Mouse (Mus musculus) spleen, postnatal 14 days (tissue): ENCODE measurements around the gene Map3k1.

Experiments used
- DNase-seq, 2 experiments: peaks; one replicate each; pipeline ENCODE4 v3.0.0; 2021 to 2022; ENCODE audit warnings: low spot score in 2 of 2

Map3k1 gene

DNA sequence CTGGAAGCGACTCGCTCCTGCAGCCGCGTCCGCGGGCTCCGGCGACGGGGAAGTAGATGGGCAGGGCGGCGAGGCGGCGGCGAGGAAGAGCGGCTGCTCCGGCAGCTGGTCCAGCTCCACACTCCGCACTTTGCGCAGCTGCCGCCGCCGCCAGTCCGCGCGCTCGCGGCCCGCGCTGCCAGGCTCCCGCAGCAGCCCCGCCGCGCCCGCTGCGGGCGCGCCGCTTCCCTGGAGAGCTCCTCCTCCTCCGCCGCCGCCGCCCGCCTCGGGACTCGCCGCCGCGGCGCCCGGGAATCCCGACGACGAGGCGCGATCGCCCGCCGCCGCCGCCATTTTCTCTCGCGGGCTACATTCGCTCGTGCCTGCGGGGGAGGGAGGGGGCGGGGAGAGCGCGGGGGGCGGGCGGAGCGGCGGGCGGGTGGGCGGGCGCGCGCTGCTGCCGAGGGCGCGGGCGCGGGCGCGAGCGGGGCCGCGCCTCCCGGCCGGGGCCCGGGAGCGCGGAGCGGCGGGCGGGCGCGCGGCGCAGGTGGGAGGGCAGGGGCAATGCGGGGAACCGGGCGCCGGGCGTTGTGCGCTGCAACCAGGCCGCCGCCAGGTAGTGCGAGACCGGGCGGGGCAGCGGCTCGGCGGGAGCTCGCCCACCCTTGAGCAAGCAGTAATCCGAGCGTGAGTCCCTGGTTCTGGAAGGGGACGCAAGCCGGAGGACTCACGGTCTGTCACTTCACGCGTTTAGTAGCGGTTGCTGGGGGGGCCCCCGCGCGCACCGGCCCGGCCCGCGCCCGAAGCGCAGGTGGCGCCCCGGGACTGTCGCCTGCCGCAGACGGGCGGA lies at the start of gene Map3k1:
Gene Map3k1 (minus strand): TSS at position 357 of the 829 bp plus-strand sequence.
- peak; percentile 62 to 68 for DNase-seq

DNA sequence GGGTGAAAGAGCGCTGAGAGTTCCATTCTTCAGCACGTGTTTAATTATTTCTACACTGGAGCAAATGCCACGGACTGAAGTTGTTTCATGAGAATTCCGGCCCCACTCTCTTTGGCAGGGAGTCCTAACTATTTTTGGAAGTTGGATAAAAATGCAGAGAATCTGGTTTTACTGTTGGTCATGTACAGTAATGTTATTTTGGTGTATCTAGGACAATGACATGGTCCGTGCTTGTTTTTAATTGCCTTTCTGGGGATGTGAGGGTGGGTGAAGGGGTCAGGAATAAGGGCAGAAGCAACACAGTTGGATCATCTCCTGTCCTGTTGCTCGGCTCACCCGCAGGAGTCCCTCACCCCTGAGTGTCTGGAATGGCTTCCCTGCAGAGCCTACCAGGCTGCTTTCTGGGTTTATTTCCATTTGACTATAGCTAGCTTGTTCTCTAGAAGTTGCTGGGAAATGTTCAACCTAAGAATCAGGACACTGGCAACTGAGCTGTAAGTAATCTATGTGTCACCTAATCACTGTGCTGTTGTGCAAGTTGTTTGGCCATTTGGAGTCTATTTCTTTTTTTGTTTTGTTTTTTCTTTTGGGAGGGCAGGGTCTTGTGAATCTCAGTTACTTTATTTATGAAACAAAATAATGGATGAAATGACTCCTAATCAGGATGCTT lies 48.1 kb upstream of the Map3k1 start:
- DNase-seq = no peak

DNA sequence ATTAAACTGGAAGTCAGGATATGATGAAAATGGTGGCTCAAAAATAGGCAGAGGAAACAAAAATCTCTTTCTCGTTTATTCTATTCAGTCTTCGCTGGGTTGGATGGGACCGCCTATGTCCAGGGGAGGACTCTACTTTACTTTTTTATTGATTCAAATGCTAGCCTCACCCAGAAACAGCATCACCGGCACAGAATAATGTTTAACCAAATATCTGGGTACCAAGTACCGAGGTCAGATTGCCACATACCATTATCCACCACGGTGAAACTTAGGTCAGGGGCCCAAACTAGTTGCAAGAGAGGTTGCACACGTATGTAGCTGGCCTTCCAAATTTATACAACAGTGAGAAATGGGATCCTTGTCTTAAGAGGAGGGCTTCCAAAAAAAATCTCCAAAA lies 47.4 kb upstream of the Map3k1 start:
- no peak for DNase-seq

DNA sequence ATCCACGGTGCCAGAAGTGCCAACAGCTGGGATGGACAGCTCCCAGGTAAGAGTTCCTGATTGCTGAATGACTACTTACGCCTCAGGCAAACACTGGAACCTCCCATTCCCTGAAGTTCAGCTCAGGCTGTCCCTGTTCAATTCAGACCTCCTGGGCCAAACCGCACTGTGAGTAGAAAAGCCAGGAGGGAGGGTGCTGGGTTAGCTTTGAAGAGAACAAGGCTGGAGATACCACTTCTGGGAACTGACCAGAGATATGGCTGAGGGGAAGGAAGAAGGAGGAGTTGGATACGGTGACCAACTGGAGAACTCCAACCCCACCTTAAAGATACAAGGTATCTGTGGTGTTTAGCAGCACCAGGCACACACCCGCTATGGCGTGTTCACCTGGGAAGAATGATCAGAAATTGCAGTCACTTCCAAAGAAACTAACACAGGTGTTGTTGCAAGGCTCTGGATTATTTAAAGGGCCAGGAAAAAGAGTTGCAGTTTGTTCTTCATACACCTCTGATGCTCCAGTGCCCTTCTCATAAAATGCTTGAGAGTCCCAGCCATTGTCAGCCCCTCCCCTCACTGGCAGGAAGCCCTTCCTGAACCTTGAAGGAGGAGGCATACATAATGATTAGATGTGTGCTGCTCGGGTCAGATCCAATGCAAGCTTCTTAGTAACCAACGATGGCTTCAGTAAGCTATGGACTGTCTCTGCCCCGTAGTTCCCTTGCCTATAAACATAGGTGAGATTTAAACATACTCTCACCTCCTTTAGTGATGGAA lies 43.8 kb upstream of the Map3k1 start:
- DNase-seq = no peak

DNA sequence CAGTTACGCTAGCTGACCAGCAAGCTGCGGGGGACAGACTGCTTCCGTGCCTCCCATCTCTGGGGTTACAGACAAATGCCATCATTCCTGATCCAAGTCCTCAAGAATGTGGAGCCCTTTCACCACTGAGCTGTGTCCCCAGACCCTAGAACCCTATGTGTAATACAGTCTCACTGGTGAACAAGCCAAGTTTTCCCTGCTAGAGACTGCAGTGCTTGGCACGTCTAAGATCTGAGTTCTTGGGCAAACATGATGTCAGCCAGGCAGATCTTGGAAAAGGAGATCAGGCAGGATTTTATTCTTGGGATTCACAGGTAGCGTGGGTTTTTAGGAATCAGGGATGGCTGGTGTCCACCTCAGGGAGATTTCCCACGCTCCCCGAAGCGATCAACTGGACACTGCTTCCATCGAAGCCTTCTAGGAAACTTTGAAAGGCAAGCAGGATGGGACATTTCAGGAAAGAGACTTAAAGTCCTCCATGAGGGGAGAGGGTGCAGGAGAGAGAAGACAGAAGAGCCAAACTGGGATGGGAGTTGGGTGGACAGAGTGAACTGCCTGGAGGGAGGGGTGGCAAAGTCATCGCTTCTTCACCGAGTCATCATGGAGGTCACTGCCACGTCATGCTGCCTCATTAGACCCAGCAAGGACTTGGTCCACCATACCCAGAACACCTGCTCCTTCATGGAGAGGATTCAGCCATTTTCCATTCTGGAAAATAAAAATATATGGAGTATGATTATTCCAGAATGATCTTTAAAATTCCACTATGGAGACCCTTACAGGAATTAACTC lies 41.4 kb upstream of the Map3k1 start:
- DNase-seq = no peak

DNA sequence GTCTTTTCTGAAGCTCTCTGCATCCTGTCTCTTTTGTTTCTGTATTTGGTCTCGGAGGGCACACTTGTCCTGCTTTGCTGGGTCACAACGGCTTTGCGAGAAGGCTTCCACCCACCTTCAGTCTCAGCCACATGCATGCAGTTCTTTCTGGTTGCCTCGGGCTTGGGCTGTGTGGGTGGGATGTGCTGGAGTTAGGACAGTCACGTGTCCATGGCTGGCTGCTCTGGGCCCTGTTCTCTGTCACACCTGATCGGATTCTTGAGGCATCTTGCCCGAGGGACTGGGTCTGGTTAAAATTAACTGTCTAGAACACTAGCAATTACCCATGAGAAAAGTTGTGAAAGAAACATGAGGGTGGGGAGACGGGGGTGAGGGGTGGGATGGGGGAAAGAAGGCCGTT lies 36.7 kb upstream of the Map3k1 start:
- DNase-seq = no peak

DNA sequence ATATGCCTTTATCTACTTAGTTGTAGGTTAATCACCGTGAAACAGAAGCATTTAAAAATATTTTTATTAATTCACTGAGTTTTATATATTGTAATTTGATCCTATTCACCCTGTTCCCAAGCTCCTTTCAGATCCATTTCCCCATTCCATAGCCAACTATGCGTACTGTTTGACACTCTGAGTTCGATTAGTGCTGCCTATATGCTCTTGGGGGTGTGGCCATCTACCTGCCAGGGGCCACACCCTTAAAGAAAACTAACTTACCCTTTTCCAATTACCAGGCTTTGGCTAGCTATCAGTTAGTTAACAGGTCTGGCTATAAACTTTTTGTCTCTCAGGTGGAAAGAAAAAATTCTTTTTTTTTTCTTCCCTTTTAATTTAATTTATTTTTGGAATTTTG lies 35.5 kb upstream of the Map3k1 start:
- no peak for DNase-seq

DNA sequence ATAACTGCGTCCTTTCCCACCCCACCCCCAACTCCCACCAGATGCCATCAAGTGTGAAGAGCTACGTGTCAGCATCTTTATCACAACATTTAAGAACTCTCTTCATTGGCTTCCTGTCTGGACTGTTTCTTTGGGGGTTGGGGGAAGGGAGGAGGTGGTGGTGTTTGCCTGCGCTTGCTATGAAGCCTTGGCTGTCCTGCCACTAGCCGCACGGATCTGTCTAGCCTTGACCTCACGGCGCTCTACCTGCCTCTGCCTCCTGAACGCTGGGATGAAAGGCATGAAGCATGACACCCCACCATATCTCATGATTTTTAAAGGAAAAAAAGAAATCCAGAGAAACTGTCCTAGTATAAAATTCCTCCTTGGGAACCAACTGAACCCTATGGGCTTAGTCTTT lies 27.0 kb upstream of the Map3k1 start:
- DNase-seq = no peak

DNA sequence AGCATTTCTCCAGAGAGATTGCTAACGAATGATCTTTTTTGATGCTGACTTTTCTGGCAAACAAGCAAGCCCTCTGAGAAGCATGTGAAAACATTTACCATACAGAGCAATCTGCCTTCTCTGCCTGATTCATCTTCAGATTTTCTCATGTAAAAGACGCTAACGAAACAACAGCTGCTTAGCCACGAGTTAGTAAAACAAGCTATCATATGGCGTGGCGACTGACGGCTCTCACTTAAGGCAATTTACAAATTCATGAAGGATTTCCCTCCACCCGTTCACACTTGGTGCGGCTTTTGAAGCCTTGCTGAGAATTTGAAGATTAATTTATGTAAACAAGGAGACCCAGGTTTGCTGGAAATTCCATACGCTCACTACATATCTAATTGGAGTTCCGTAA lies 25.8 kb upstream of the Map3k1 start:
- no peak for DNase-seq

DNA sequence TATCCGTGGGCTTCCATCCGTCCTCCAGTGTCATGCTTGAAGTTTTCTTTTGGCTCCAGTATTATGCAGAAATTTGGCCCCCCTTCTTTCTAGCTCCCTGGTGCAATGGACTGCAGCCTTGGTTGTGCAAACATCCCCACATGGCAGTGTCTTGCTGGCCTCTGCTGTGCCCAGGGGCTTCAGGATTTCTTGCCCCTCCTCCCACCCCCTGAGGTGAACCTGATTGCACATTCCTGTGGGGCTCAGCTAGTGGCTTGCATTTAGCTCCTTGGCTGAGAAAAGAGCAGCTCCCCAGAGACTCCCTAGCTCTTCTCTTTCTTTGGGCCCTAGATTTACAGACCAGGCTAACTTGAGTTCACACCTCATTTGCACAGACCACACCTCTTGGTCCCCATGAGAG lies 20.7 kb upstream of the Map3k1 start:
- no peak for DNase-seq

DNA sequence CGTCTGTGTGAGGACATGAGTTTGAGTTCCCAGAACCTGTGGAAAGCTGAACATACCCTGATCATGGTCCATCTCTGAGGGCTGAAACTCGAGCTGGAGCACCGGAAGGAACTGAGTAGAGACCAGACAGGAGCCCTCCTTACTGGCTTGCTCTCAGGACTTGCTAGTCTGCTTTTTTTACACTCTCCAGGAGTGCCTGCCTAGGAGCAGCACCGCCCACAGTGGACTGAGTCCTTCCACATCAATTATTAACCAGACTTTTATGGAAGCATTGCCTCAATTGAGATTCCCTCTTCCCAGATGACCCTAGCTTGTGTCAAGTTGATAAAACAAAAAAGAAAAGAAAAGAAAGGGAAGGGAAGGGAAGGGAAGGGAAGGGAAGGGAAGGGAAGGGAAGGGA lies 18.7 kb upstream of the Map3k1 start:
- DNase-seq = no peak

DNA sequence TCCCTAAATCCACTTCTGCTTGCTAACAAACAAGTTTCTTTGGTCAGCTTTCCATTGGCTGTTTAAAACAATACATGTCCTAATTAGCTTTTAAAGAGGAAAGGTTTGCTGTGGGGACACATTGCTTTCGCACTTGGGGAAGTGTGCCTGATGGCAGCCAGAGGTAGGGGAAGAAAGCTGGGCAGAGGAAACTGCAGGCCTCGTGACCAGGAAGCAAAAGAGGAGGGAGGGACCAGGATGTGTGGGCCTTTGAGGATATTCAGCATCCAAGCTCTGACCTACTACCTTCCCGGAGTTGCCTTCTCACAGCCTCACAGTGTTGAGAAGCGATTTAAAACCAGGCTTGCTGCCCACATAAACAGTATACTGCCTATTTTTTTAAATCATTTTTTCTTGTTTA lies 15.4 kb upstream of the Map3k1 start:
- DNase-seq = no peak

DNA sequence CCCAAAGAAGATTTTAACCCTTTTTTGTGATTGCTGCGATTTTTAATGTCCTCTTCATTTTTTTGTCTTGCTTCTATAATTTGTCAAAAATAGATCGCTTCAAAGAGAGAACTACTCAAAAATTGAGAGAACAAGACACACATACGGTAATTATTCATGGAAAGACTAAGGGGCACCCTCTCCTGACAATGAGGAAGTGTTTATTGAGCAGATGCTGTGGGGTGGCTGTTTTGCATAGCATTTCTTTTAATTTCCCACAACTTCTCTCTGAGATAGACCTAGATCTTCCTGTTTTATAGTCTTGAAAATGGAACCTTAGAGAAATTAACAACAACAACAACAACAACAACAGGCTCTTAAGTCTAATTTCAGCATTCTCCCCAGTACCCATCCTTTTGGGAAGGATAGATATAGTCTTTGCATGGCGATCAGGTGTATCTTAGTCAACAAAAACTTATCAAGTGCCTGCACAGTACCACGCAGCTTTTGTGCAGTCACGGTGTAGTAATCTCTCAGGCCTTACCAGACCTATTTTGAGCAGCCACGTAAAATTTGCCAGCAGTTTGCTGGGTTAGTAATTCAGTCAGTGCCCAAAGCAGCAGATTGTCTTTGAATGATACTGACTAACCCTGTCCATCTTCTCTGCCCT lies 13.1 kb upstream of the Map3k1 start:
- no peak for DNase-seq

DNA sequence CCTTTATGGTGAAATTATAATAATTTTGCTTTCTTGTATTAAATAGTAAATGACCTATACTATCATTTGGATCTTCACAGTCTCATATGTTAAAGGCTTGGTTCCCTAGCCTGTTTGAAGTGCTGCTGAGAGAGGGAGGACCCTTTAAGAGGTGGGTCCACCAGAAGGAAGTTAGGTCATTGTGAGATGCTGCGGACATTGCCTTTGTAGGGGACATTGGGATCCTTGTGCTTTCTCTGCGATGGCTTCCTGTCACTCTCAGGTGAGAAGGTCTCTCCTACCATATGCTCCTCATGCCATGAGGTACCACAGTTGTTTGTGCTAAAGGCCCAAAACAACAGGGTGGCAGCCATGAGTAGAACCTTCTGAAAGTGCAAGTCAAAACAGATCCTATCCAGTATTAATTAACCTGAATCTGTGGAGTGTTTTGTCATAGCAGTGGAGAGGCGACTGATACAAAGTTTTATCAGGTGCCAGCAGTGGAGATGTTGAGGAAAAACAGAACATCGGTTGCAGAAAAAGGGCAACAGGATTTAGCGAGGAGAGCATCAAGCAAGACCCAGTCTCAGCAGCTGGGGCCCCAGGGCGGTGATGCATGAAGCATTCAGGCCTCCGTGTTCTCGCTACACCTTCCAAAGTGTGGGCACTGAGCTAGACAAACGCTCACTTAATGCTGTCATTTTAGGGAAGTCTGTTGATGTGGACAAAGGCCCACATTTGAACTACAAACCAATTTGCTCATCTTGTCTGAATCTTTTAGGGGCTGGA lies 11.0 kb upstream of the Map3k1 start:
- DNase-seq = peak; percentile 26 to 40

DNA sequence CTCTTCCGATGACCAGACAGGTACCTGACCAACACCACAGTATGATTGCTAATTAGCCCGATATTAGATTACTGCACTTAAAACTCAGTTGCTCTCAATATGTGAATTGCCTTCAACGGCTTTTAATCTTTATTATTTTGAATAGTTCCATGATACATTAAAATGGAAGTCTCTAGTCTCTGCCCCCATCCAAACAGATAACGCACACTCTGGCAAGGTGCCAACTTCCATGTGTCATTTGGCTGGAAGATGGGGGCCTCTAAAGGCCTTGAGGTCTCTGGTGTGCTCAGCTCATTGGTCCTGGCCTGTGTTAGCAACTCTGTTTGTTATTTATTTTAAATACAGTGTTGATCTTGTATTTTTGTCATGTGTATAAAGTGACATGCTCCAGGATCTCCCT lies 10.3 kb upstream of the Map3k1 start:
- DNase-seq = no peak

DNA sequence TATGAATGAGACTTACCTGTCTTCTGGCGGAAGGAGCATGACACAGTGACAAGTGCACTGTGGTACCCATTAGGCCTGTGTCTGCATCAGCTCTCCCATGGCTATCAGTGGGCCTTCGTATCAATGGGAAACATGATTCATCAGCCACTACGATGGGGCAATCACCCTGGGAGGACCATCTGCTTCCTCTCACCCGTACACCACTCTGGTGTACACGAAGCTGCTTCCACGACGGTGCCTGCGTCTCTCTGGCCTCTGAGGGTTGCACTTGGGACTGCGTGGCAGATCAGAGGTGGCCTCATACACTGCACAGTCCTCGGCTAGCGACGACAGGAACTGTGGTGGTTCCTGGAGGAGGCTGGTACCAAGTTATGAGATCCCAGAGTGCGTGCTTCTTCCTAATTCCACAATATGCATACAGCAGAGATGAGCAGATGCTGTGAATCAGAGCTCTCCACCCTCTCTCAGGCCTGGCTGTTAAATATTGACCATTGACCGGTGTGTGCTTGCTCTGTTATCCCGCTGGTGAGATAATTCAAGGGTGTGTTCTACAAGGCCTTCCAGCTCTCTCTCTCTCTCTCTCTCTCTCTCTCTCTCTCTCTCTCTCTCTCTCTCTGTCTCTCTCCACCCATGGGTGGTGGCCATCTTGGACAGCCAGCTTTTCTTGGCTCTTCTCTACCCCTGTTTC lies 9.6 kb upstream of the Map3k1 start:
- DNase-seq = no peak

DNA sequence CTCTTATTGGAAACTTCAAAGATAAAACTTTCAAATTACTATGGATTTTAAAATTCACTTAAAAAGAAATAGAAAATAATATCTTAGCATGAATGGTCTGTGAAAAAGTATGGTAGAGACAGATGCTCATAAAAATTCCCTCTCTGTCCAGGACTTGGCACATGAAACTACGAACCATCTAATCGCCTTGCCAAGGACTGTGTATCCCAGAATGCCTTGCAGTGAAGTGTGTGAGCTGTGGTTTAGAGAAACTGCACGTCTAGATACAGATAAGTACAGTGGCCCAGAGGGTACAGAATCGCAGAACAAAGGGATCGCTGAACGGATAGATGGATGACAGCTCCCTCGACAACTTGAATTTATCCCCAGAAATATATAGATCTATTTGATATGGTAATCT lies 9.0 kb upstream of the Map3k1 start:
- no peak for DNase-seq

DNA sequence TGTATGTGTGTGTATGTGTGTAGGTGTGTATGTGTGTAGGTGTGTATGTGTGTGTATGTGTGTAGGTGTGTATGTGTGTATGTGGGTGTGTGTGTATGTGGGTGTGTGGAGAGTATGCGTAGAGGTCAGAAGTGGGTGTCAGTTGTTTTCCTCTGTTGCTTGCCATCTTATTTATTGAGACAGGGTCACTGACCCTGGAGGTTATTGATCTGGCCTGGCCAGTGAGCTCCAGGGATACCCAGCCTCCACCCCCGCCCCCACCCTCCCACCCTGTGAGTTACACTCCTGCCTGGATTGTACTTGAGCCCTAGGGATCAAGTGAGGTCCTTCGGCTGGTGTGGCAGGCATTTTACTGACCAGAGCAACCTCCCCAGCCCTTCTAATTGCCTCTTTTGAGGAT lies 7.6 kb upstream of the Map3k1 start:
- no peak for DNase-seq

DNA sequence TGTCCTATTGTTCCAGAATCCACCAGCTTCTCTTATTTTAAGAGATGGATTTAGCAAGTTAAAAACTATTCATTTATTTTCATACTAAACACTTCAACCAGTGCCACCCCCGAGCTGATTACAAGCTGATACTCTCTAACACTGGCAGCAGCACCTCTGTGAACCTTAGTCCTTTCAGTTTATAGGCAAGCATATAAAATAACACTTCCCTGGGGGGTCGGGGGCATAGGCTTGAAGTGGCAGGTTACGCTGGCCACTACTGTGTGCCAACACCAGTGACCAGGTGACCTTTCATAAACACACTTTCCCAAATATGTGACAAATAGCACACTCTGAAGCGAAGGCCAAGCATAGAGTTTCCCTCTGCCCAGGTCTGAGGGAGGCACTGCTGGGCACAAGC lies 6.7 kb upstream of the Map3k1 start:
- no peak for DNase-seq

DNA sequence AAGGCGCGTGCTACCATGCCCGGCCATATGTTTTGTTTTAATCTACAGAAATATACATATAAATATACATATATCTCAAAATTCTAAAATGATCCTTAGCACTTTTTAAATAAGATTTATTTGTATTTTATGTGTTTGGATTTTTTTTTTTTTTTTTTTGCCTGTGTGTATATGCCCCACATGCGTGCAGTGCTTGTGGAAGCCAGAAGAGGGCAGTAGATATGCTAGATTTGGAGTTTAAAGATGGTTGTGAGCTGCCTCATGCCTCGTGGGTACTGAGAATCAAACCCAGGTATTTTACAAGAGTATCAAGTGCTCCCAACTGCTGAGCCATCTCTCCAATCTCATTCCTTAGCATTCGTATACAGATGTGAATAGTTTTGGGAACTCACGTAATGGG lies 6.2 kb upstream of the Map3k1 start:
- no peak for DNase-seq
